Mouse (Mus musculus) liver, embryonic 14.5 days (tissue): ENCODE measurements around the gene Itpkb.

Source experiments
- CTCF ChIP-seq: IDR thresholded peaks from 2 replicates; pipeline ENCODE4 v1.5.1; 2016; ENCODE audit warnings: antibody characterized with exemption, low read depth, control low read depth
- EP300 ChIP-seq: IDR thresholded peaks from 2 replicates; pipeline ENCODE4 v1.6.1; 2016; ENCODE audit warnings: antibody characterized with exemption, low read depth

GRCm38 (mm10) chr1:180460721-180461120, 130.4 kb downstream of the Itpkb start:
- no peak for TF ChIP-seq CTCF
- TF ChIP-seq EP300: no peak
